Mouse (Mus musculus) intestine, postnatal 0 days (tissue): ENCODE data around the gene Nisch. TPM values are rescaled to one million over a fixed set of nuclear protein-coding genes. Genes with fewer than 3 reads are reported as not detected.

Experiments used
- ATAC-seq: fragments of 200-750 bp; cut with Nextera tagmentation; 2 replicates; pipeline ENCODE4 v1.8.0; 2017; ENCODE audit warnings: mild to moderate bottlenecking, moderate TSS enrichment, moderate library complexity
- H3K27ac ChIP-seq: fragments of 300-500 bp; sonication (generic); 2 replicates; pipeline ENCODE4 v1.5.1; 2014; ENCODE audit warnings: mild to moderate bottlenecking, low read depth, low read length, moderate library complexity
- H3K27me3 ChIP-seq: fragments of 300-500 bp; sonication (generic); replicated peaks from 2 replicates; pipeline ENCODE4 v1.6.1; 2014; ENCODE audit warnings: low read length, mixed read lengths; ENCODE audit not compliant: control insufficient read depth, insufficient read depth
- H3K36me3 ChIP-seq: fragments of 300-500 bp; sonication (generic); 2 replicates; pipeline ENCODE4 v1.6.1; 2014; ENCODE audit warnings: mild to moderate bottlenecking, moderate library complexity; ENCODE audit not compliant: control insufficient read depth, insufficient read depth
- H3K4me1 ChIP-seq: fragments of 300-500 bp; sonication (generic); replicated peaks from 2 replicates; pipeline ENCODE4 v1.6.1; 2014; ENCODE audit warnings: antibody characterized with exemption, low read length, mixed read lengths; ENCODE audit not compliant: control insufficient read depth, insufficient read depth
- H3K4me2 ChIP-seq: fragments of 300-500 bp; sonication (generic); replicated peaks from 2 replicates; pipeline ENCODE4 v1.6.1; 2014; ENCODE audit warnings: low read depth, mild to moderate bottlenecking, moderate library complexity
- H3K4me3 ChIP-seq: fragments of 300-500 bp; sonication (generic); 2 replicates; pipeline ENCODE4 v1.5.1; 2014; ENCODE audit warnings: low read depth, low read length
- H3K9ac ChIP-seq: fragments of 300-500 bp; sonication (generic); 2 replicates; pipeline ENCODE4 v1.6.1; 2014; ENCODE audit warnings: mild to moderate bottlenecking, low read depth, low read length
- H3K9me3 ChIP-seq: fragments of 300-500 bp; sonication (generic); 2 replicates; pipeline ENCODE4 v1.6.1; 2016; ENCODE audit warnings: mixed run types; ENCODE audit not compliant: control insufficient read depth
- CTCF ChIP-seq: sonication (generic); IDR thresholded peaks from 2 replicates; pipeline ENCODE4 v1.5.1; 2016; ENCODE audit warnings: low read depth, mild to moderate bottlenecking, control low read depth, antibody characterized with exemption, moderate library complexity
- WGBS: fragments of 180-500 bp; shearing (Covaris S2); extraction: QIAGEN DNeasy Blood & Tissue Kit; methylation state at CpG from one replicate; pipeline ENCODE4 v1.1.7; 2014; 5-methylcytosine and 5-hydroxymethylcytosine counted together
- polyA plus RNA-seq: library from polyadenylated mRNA; unstranded; fragments of >200 nt; fragmentation: Nextera tagmentation; extraction: Ambion mirVana; gene quantifications from 2 replicates; pipeline ENCODE4 v1.2.1, GENCODE M21; 2015

Nisch gene
- 74.1 and 78.8 TPM in 2 replicates for polyA plus RNA-seq

- peak within 1 kb of the TSS; percentile 48 for H3K4me2 ChIP-seq
- WGBS = 80% methylated on average over 2 of the region's 2 CpGs
- no peaks in the 10 kb centered on the region for H3K4me1 ChIP-seq
- no peak within 1 kb of the TSS for H3K9ac ChIP-seq
- no peaks in the 10 kb centered on the region for H3K27me3 ChIP-seq
- no peak within 1 kb of the TSS for H3K4me3 ChIP-seq
- no peak for TF ChIP-seq CTCF
- no peaks in the 10 kb centered on the region for H3K36me3 ChIP-seq
- no peak for ATAC-seq
- no peak within 1 kb of the TSS for H3K27ac ChIP-seq
- no peaks in the 10 kb centered on the region for H3K9me3 ChIP-seq
These were observed at the start of gene Nisch for GRCm38 (mm10) chr14:31216846-31217245. Gene Nisch, minus strand, starts transcription at chr14:31216946.

DNA sequence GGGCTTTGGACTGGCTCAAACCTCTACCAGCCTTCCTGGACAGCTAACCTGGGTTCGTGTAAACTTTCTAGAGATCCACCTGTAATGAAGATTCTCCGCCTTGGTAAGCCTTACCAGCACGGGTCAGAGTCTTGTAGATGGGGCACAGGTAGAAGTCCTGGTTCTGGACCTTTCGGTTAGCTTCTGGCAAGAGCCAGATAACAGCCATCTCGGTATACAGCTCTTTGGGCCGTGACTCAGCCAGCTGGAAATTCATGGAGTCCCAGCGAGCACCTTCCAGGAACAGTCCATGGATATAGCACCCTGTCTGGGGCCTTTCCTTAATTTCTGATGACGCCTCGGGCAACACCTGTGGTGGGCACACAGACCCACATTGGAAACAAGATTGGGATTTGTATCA, 44.2 kb upstream of the Nisch start:
- Histone ChIP-seq H3K4me2 (no peak overlapping the region), H3K27me3 (no peaks in the 10 kb centered on the region), H3K27ac (no peak overlapping the region; the same call in 1 of the 2 replicates), H3K4me3 (no peak overlapping the region), H3K9ac (no peak overlapping the region), H3K4me1 (no peaks in the 10 kb centered on the region), H3K9me3 (no peaks in the 10 kb centered on the region), H3K36me3 (peaks cover 53% of the 10 kb centered on the region)
- no peak for ATAC-seq
- no peak for TF ChIP-seq CTCF
- 91% methylated on average over 9 of the region's 9 CpGs for WGBS

DNA sequence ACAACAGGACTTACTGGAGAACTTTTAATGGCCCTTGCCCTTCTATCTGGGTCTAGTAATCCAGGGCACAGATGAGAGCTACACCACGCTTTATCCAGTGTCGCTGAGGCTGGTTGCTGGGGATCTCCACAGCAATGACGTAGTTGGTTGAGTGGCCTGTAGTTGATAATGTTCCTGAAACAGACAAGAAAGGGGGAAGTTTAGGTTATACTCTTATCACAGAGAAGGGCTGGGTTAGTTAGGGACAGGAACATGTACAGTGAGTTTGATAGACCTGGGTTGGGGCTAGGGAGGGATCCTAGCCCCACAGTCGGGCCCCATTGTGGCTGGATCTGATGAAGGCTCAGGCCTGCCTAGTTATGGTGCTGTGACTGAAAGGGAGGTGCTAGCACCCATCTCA, 43.6 kb upstream of the Nisch start:
- Histone ChIP-seq H3K4me2 (no peak overlapping the region), H3K36me3 (peaks cover 57% of the 10 kb centered on the region), H3K9me3 (no peaks in the 10 kb centered on the region), H3K9ac (no peak overlapping the region), H3K4me1 (no peaks in the 10 kb centered on the region), H3K27ac (no peak overlapping the region), H3K27me3 (no peaks in the 10 kb centered on the region), H3K4me3 (no peak overlapping the region)
- 98% methylated on average over 4 of the region's 4 CpGs for WGBS
- no peak for TF ChIP-seq CTCF
- no peak for ATAC-seq

DNA sequence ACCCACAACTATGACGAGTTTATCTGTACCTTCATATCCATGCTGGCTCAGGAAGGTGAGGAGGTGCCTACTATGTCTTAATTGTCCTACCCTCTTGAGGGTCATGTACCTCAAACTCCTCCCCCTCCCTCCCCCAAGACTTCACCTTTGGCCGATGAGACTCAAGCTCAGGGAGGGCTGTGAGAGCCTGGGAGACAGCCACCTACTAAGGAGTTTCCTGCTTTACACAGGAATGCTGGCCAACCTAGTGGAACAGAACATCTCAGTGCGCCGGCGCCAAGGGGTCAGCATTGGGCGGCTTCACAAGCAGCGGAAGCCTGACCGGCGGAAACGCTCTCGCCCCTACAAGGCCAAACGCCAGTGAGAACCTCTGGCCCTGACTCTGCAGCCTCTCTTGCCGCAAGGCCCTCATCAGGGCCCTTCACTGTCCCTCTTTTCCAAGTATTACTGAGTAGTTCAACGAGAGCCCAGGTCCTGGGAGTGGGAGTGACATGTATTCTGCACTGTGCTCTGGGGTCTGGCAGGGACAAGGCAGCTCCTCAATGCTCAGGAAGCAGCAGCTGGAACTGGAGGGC, 41.8 kb upstream of the Nisch start:
- peaks cover 75% of the 10 kb centered on the region for H3K36me3 ChIP-seq
- ATAC-seq = no peak
- H3K9me3 ChIP-seq = no peaks in the 10 kb centered on the region
- H3K27ac ChIP-seq = no peak overlapping the region
- H3K27me3 ChIP-seq = no peaks in the 10 kb centered on the region
- H3K4me2 ChIP-seq = no peak overlapping the region
- no peak for TF ChIP-seq CTCF
- no peak overlapping the region for H3K4me3 ChIP-seq
- H3K9ac ChIP-seq = no peak overlapping the region
- no peaks in the 10 kb centered on the region for H3K4me1 ChIP-seq
- 90% methylated on average over 14 of the region's 14 CpGs for WGBS

GRCm38 (mm10) chr14:31252091-31252490, 35.3 kb upstream of the Nisch start:
- H3K36me3 ChIP-seq = peaks cover 39% of the 10 kb centered on the region
- TF ChIP-seq CTCF = no peak
- H3K4me1 ChIP-seq = no peaks in the 10 kb centered on the region
- H3K27me3 ChIP-seq = no peaks in the 10 kb centered on the region
- H3K9ac ChIP-seq = peak overlapping the region; percentile 85
- 82% methylated on average over 5 of the region's 5 CpGs for WGBS
- peak overlapping the region; percentile 81 for H3K4me2 ChIP-seq
- no peaks in the 10 kb centered on the region for H3K9me3 ChIP-seq
- no peak overlapping the region for H3K27ac ChIP-seq
- ATAC-seq = no peak
- peak overlapping the region; percentile 71 for H3K4me3 ChIP-seq

- Histone ChIP-seq H3K27me3 (no peaks in the 10 kb centered on the region), H3K36me3 (peaks cover 34% of the 10 kb centered on the region), H3K9me3 (no peaks in the 10 kb centered on the region), H3K27ac (0 out of 2 replicates have a peak overlapping the region, but pooled peaks have one; percentile 2), H3K4me3 (peak overlapping the region; percentile 71), H3K9ac (peak overlapping the region; percentile 85), H3K4me1 (no peaks in the 10 kb centered on the region), H3K4me2 (peak overlapping the region; percentile 81)
- peak; percentile 23 for ATAC-seq
- no peak for TF ChIP-seq CTCF
- under 1% methylated on average over 18 of the region's 18 CpGs for WGBS
These were observed 34.9 kb upstream of the Nisch start for GRCm38 (mm10) chr14:31251626-31252025.
